Mouse (Mus musculus) kidney, postnatal 0 days (tissue): ENCODE results near the gene Stk10. TPM values are rescaled to one million over a fixed set of nuclear protein-coding genes. Genes with fewer than 3 reads are reported as not detected.
"Not testable (repeated sequence)": the region's sequence is repeated elsewhere in the genome, so short reads cannot be mapped to it uniquely, and the experiment has no call there.

Experiments
- ATAC-seq: fragments of 200-750 bp; cut with Nextera tagmentation; replicated peaks from 2 replicates; pipeline ENCODE4 v1.8.0; 2017; ENCODE audit warnings: low read depth, moderate number of reproducible peaks, moderate TSS enrichment, moderate library complexity; ENCODE audit not compliant: low FRiP score
- DNase-seq: peaks from one replicate; pipeline ENCODE4 v3.0.0-alpha.2; 2016; ENCODE audit warnings: low spot score
- H3K27ac ChIP-seq: fragments of 300-500 bp; sonication (generic); 2 replicates; pipeline ENCODE4 v1.5.1; 2014; ENCODE audit warnings: mild to moderate bottlenecking
- H3K27me3 ChIP-seq: fragments of 300-500 bp; sonication (generic); 2 replicates; pipeline ENCODE4 v1.6.1; 2014; ENCODE audit warnings: low read length, mixed read lengths; ENCODE audit not compliant: insufficient read depth
- H3K36me3 ChIP-seq: fragments of 300-500 bp; sonication (generic); 2 replicates; pipeline ENCODE4 v1.6.1; 2014; ENCODE audit warnings: low read length, mixed read lengths; ENCODE audit not compliant: insufficient read depth
- H3K4me1 ChIP-seq: fragments of 300-500 bp; sonication (generic); replicated peaks from 2 replicates; pipeline ENCODE4 v1.6.1; 2014; ENCODE audit warnings: antibody characterized with exemption, low read length, mixed read lengths; ENCODE audit not compliant: insufficient read depth
- H3K4me2 ChIP-seq: fragments of 300-500 bp; sonication (generic); 2 replicates; pipeline ENCODE4 v1.6.1; 2014; ENCODE audit warnings: mild to moderate bottlenecking, low read length, moderate library complexity, mixed read lengths
- H3K4me3 ChIP-seq: fragments of 300-500 bp; sonication (generic); replicated peaks from 2 replicates; pipeline ENCODE4 v1.5.1; 2014; ENCODE audit warnings: low read depth, low read length
- H3K9ac ChIP-seq: fragments of 300-500 bp; sonication (generic); 2 replicates; pipeline ENCODE4 v1.6.1; 2014; ENCODE audit warnings: low read depth, low read length
- H3K9me3 ChIP-seq: fragments of 300-500 bp; sonication (generic); replicated peaks from 2 replicates; pipeline ENCODE4 v1.6.1; 2016; ENCODE audit warnings: low read length, inconsistent platforms, mixed read lengths
- CTCF ChIP-seq: IDR thresholded peaks from 2 replicates; pipeline ENCODE4 v1.5.1; 2016; ENCODE audit warnings: antibody characterized with exemption, low read depth, mild to moderate bottlenecking, moderate library complexity
- WGBS: fragments of 180-500 bp; shearing (Covaris S2); extraction: QIAGEN DNeasy Blood & Tissue Kit; methylation state at CpG from one replicate; pipeline ENCODE4 v1.1.7; 2014; 5-methylcytosine and 5-hydroxymethylcytosine counted together
- polyA plus RNA-seq: library from polyadenylated mRNA; unstranded; fragments of >200 nt; fragmentation: Nextera tagmentation; extraction: Ambion mirVana; gene quantifications from 2 replicates; pipeline ENCODE4 v1.2.1, GENCODE M21; 2015

Gene Stk10
- polyA plus RNA-seq, 1 experiment from 2014 or later = 2.4 TPM

DNA sequence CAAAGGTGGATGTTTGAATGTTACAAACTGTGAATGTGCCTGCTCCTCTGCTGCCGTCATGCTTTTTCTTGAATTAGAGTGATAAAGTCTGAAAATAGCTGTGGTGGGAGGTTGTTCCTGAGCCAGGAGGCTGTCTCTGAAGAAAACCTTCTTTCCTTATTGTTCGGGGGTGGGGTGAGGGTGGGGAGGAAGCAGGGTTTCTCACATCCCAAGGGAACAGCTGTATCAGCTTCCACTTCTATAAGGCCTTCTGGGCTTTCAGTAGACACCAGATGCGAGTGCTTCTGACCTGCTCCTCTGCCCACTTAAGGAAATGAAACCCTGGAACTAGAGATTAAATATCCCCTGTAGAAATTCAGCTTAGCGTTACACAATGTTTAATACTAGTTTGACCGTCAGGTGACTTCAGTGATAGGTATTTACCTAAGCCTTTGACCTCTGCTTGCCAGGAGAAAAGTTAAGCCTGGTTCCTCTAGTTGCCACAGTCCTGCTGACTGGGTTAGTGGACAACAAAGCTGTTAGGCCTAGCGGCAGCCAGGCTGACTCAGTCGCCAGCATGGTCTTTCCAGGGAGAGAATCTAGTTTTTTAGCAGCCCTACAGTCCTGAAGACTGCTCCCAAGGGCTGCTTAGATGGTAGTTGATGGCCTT is 27.9 kb upstream of the Stk10 start:
- ATAC-seq (no peak), DNase-seq (peak; percentile 40)
- H3K36me3 ChIP-seq = no peaks in the 10 kb centered on the region
- no peaks in the 10 kb centered on the region for H3K9me3 ChIP-seq
- H3K27me3 ChIP-seq = no peaks in the 10 kb centered on the region
- TF ChIP-seq CTCF = no peak
- H3K4me1 ChIP-seq = no peaks in the 10 kb centered on the region
- H3K9ac ChIP-seq = no peak overlapping the region
- no peak overlapping the region for H3K4me2 ChIP-seq
- H3K27ac ChIP-seq = no peak overlapping the region
- no peak overlapping the region for H3K4me3 ChIP-seq
- 53% methylated on average over 7 of the region's 7 CpGs for WGBS

DNA sequence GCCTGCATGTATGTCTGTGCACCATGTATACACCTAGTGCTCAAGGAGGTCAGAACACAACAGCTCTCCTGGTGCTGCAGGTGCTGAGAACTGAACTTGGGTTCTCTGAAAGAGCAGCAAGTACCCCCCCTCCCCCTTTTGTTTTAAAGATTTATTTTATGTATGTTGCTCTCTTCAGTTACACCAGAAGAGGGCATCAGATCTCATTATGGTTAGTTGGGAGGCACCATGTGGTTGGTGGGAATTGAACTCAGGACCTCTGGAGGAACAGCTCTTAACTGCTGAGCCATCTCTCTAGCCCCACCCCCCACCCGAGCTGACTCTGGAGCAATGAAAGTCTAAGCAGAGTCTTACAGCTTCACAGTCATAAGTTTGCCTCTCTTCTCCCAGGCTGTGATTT is 22.2 kb upstream of the Stk10 start:
- Histone ChIP-seq H3K36me3 (peaks cover 2% of the 10 kb centered on the region; the same call in 1 of the 2 replicates), H3K9me3 (no peaks in the 10 kb centered on the region), H3K4me2 (no peak overlapping the region), H3K9ac (no peak overlapping the region), H3K4me1 (no peaks in the 10 kb centered on the region), H3K4me3 (no peak overlapping the region), H3K27ac (no peak overlapping the region), H3K27me3 (no peaks in the 10 kb centered on the region)
- no peak for ATAC-seq
- no peak for DNase-seq
- WGBS = 67% methylated on average over 1 of the region's 1 CpGs
- peak; percentile 25; the same call in 1 of the 2 replicates for TF ChIP-seq CTCF

DNA sequence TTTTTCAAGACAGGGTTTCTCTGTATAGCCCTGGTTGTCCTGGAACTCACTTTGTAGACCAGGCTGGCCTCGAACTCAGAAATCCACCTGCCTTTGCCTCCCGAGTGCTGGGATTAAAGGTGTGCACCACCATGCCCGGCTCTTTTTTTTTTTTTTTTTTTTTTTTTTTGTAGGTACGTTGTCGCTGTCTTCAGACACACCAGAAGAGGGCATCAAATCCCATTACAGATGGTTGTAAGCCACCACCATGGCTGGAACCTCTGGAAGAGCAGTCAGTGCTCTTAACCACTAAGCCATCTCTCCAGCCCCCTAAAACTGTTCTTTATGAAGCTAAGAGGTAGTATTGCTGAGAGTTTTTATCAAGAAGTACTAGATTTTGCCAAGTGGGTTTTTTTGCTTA is 18.3 kb upstream of the Stk10 start:
- H3K27me3 ChIP-seq, H3K9me3 ChIP-seq, ATAC-seq, H3K9ac ChIP-seq, H3K4me1 ChIP-seq, H3K27ac ChIP-seq, DNase-seq, H3K4me2 ChIP-seq, H3K4me3 ChIP-seq: not testable (repeated sequence)
- peaks cover 14% of the 10 kb centered on the region; the same call in 1 of the 2 replicates for H3K36me3 ChIP-seq
- WGBS = 90% methylated on average over 5 of the region's 5 CpGs

DNA sequence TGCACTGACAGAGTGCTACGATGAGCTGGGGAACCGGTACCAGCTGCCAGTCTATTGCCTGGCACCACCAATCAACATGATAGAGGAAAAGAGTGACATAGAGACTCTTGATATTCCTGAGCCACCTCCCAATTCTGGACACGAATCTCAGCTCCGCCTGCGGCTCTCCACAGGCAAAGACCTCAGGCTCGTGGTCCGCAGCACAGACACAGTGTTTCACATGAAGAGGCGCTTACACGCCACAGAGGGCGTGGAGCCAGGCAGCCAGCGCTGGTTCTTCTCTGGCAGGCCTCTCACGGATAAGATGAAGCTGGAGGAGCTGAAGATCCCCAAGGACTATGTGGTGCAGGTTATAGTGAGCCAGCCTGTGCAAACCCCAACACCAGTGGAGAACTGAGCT is 17.0 kb upstream of the Stk10 start:
- 92% methylated on average over 12 of the region's 12 CpGs for WGBS
- ATAC-seq = no peak

DNA sequence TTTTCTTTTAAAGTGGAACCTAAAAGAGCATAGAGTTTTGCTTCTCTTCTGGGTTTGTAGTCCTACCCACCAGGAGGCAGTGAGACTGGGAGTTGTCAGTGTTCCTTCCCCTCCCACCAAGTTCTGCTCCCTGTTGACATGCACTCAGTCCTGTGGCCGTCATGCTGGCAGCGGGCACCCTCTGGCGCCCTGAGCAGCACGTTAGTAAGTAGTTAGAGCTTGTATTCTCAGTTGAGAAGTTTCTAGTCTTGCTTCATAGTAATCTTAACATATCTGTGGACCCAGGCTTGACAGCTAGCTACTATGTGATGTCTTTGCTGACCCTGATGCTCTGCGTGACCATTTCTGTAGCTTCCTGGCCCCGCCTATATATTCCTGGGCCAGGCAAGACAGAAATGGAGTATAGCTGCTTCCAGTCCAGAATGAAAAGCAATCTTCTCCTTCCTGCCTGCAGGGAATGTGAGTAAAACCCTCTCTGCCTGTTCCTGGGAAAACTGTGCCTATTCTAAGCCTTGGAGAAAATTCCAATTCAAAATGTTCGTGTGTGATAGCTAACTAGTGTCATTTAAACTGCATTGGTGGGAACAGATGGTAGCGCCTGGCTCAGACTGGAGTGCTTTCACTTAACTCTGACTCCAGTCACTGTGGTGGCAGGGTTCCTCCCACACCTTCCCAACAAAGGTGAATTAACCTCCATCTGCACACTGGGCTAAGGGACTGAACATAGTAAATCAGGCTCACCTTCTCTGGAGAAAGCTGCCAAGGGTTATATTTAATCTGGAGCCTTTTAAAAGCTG is 16.0 kb upstream of the Stk10 start:
- no peaks in the 10 kb centered on the region for H3K27me3 ChIP-seq
- H3K36me3 ChIP-seq = peaks cover 14% of the 10 kb centered on the region; the same call in 1 of the 2 replicates
- H3K4me2 ChIP-seq = no peak overlapping the region
- no peak for ATAC-seq
- no peak overlapping the region for H3K27ac ChIP-seq
- 80% methylated on average over 8 of the region's 8 CpGs for WGBS
- H3K9me3 ChIP-seq = no peaks in the 10 kb centered on the region
- H3K4me3 ChIP-seq = no peak overlapping the region
- H3K4me1 ChIP-seq = no peaks in the 10 kb centered on the region
- no peak for TF ChIP-seq CTCF
- H3K9ac ChIP-seq = no peak overlapping the region
- DNase-seq = no peak

More for the DNA sequence above, 17.0 kb upstream of the Stk10 start:
- H3K4me1 ChIP-seq = no peaks in the 10 kb centered on the region
- no peak overlapping the region for H3K4me3 ChIP-seq
- no peak for DNase-seq
- no peaks in the 10 kb centered on the region for H3K27me3 ChIP-seq
- no peak overlapping the region for H3K27ac ChIP-seq
- H3K9ac ChIP-seq = no peak overlapping the region
- H3K9me3 ChIP-seq = no peaks in the 10 kb centered on the region
- H3K36me3 ChIP-seq = peaks cover 14% of the 10 kb centered on the region; the same call in 1 of the 2 replicates
- no peak for TF ChIP-seq CTCF
- no peak overlapping the region for H3K4me2 ChIP-seq

DNA sequence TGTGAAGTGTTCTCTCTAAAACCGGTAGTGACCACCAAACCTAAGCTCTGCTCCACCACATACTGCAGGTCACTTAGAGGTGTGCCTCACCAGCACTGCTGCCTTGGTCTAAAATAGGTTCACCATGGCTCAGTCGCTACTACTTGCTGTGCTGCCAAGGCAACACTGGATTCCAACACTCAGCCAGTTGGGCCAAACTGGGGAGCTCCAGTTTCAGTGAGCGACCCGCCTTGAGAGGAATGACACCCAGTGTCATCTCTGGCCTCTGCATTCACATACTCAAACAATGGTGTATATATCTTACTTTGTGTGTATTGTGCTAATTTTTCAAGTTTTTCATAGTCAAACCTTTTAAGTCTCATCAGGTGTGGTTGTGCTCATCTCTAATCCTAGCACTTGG is 14.3 kb upstream of the Stk10 start:
- H3K27ac ChIP-seq = no peak overlapping the region
- H3K4me2 ChIP-seq = no peak overlapping the region
- no peaks in the 10 kb centered on the region for H3K9me3 ChIP-seq
- no peaks in the 10 kb centered on the region for H3K27me3 ChIP-seq
- no peak for ATAC-seq
- H3K36me3 ChIP-seq = peaks cover 14% of the 10 kb centered on the region; the same call in 1 of the 2 replicates
- WGBS = 82% methylated on average over 4 of the region's 4 CpGs
- no peak overlapping the region for H3K9ac ChIP-seq
- H3K4me3 ChIP-seq = no peak overlapping the region
- TF ChIP-seq CTCF = no peak
- no peak for DNase-seq
- no peaks in the 10 kb centered on the region for H3K4me1 ChIP-seq
